Mouse (Mus musculus): ENCODE results near the gene Mctp2. TPM values are rescaled to one million over a fixed set of nuclear protein-coding genes. Genes with fewer than 3 reads are reported as not detected.

The Mctp2 gene
- polyA plus RNA-seq (2015; fragmentation: Illumina TruSeq; extraction: RNeasy Lipid Tissue Mini Kit (QIAGEN cat#74804); ENCODE audit: insufficient read depth, low read depth, low replicate concordance) = 0.85 TPM

DNA sequence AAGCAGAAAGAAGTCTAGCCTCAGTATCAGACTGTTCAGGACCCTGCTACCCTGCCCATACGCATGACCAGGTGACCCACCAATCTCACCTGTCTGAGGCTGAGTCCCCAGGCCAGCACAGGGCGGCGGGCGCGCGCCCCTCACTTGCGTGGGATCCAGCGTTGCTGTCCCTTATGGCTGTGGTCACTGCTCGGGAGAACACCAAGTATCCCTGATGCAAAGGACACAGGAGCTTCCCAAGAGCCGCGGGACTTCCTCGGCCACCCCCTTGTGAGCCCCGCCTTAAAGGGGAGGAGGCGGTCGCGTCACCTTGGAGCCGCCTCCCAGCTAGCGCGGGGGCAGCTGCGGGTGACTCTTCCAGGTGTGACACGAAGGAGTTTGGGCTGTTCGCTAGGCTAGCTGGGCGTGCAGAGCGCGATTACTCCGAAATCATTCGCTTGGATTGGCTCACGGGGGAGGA is at the start of gene Mctp2:
TSS of gene Mctp2 (minus strand) at position 227 of the 460 bp plus-strand sequence.

